Mouse (Mus musculus): ENCODE results near the gene Rnf214. TPM values are rescaled to one million over a fixed set of nuclear protein-coding genes. Genes with fewer than 3 reads are reported as not detected.
A peak's percentile ranks its signal among the peaks of the same experiment; 100 is the strongest.

Gene Rnf214
- polyA plus RNA-seq, 1 experiment, result 0.96 TPM

GRCm38 (mm10) chr9:45833461-45833860 is 73.2 kb downstream of the Rnf214 start:
- H3K27me3 ChIP-seq (ENCODE audit: control insufficient read depth), result peaks cover 10% of the 10 kb centered on the region

GRCm38 (mm10) chr9:45832898-45833297 is 73.8 kb downstream of the Rnf214 start:
- H3K4me3 ChIP-seq (replicated peaks), result no peak overlapping the region
- H3K4me1 ChIP-seq (ENCODE audit: control insufficient read depth), result peaks cover 12% of the 10 kb centered on the region
- peaks cover 4% of the 10 kb centered on the region for H3K27me3 ChIP-seq (ENCODE audit: control insufficient read depth)
- H3K36me3 ChIP-seq (ENCODE audit: control insufficient read depth), result no peaks in the 10 kb centered on the region
- peaks cover 6% of the 10 kb centered on the region for H3K9me3 ChIP-seq (ENCODE audit: control insufficient read depth, low read length)
- no peak for TF ChIP-seq TAL1 (IDR thresholded peaks at IDR 0.05; ENCODE audit: low read length)
- TF ChIP-seq GATA1 (IDR thresholded peaks at IDR 0.05; ENCODE audit: low read length), result no peak

More at GRCm38 (mm10) chr9:45833461-45833860, 73.2 kb downstream of the Rnf214 start:
- no peaks in the 10 kb centered on the region for H3K36me3 ChIP-seq (ENCODE audit: control insufficient read depth)
- peaks cover 6% of the 10 kb centered on the region for H3K9me3 ChIP-seq (ENCODE audit: control insufficient read depth, low read length)
- peaks cover 7% of the 10 kb centered on the region for H3K4me1 ChIP-seq (ENCODE audit: control insufficient read depth)
- TF ChIP-seq GATA1 (IDR thresholded peaks at IDR 0.05; ENCODE audit: low read length), result no peak
- no peak for TF ChIP-seq TAL1 (IDR thresholded peaks at IDR 0.05; ENCODE audit: low read length)
- no peak overlapping the region for H3K4me3 ChIP-seq (replicated peaks)

DNA sequence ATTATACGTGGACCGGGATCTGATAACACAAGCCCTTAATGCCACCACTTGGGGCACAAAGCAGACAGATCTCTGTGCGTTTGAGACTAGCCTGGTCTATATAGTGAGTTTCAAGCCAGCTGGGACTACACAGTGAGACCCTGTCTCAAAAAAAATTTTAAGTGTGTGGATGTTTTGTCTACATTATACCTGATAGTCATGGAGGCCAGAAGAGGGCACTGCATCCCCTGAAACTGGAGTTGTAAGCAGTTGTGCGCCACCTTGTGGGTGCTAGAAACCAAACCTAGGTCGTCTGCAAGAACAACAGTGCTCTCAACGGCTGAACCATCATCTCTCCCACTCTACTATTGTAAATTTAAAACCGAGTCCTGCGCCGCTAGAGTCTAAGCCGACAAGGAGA is 77.6 kb downstream of the Rnf214 start:
- Histone ChIP-seq H3K9me3 (ENCODE audit: control insufficient read depth, low read length) (peaks cover 6% of the 10 kb centered on the region), H3K4me3 (replicated peaks) (peak overlapping the region; percentile 81)

DNA sequence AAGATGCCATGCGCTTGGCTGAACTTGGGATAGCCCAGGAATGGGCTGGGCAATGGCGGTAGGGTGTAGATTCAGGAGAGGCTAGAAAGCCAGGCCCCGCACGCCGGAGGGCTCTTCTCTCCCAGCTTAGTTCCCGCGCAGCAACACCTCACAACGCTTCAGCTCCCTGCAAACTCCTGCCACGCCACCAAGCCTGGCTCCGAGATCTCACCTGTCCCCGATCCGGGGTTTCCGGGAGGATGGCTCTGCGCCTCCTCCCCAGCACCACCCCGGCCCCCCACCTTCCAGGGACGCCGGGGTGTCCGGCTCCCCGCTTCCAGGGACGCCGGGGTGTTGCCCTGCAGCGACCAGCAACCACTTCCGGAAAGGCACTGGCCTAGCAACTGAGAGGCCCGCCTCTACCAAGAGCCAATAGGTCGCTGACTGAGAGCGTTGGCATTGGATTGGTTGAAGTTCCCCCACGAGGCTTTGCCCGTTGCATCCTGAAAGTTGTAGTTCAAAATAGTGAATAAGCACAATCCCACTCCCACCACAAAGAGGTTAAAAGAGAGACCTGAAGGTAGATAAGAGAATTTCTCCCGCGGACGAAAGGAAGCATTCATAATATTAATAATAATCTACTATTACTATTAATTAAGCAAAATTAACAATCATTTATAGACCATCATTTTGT is 78.3 kb downstream of the Rnf214 start, which contains the start of gene Cep164:
Gene Cep164 (minus strand): TSS at position 401 of the 673 bp plus-strand sequence.
- Histone ChIP-seq H3K9me3 (ENCODE audit: control insufficient read depth, low read length) (peaks cover 6% of the 10 kb centered on the region), H3K27me3 (ENCODE audit: control insufficient read depth) (no peaks in the 10 kb centered on the region), H3K4me1 (ENCODE audit: control insufficient read depth) (peaks cover 20% of the 10 kb centered on the region), H3K4me3 (replicated peaks) (peak within 1 kb of the TSS; percentile 81), H3K36me3 (ENCODE audit: control insufficient read depth) (no peaks in the 10 kb centered on the region)
- TF ChIP-seq TAL1 (IDR thresholded peaks at IDR 0.05; ENCODE audit: low read length), result no peak
- no peak for TF ChIP-seq GATA1 (IDR thresholded peaks at IDR 0.05; ENCODE audit: low read length)

More for the DNA sequence above, 77.6 kb downstream of the Rnf214 start:
- no peak; the same call in 1 of the 2 replicates for TF ChIP-seq GATA1 (IDR thresholded peaks at IDR 0.05; ENCODE audit: low read length)
- TF ChIP-seq TAL1 (IDR thresholded peaks at IDR 0.05; ENCODE audit: low read length), result no peak
- peaks cover 20% of the 10 kb centered on the region for H3K4me1 ChIP-seq (ENCODE audit: control insufficient read depth)
- H3K27me3 ChIP-seq (ENCODE audit: control insufficient read depth), result no peaks in the 10 kb centered on the region
- H3K36me3 ChIP-seq (ENCODE audit: control insufficient read depth), result no peaks in the 10 kb centered on the region

DNA sequence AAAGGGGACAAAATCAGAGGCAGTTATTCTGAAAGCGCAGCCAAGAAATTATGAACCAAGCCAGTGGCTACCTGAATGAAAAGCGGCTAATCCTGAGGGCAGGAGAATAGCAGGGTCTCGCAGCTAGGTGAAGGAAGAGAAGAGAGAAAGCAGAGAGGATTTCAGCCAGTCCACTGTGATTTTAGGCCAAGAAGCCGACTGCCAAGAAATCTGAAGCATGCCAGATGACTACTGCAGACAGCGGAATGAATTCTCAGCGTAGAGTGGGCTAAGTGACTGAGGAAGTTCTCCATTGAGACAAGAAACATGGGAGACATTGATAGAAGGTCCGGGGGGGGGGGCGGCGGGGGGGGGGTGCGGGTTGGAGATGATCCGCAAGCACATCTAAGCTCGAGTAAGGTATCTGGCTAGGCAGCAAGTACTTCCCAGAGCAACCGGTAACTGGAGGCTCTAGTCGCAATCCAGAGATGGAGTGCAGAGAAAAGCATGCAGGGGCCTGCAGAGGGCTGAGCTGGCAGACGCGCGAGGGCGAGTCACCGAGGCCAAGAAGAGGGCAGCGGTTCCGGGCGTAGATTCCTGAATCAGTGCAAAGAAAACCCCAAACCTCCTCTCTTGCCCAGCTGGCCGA is 78.9 kb downstream of the Rnf214 start:
- H3K4me1 ChIP-seq (ENCODE audit: control insufficient read depth), result peaks cover 20% of the 10 kb centered on the region
- TF ChIP-seq TAL1 (IDR thresholded peaks at IDR 0.05; ENCODE audit: low read length), result no peak
- no peak for TF ChIP-seq GATA1 (IDR thresholded peaks at IDR 0.05; ENCODE audit: low read length)
- peaks cover 6% of the 10 kb centered on the region for H3K9me3 ChIP-seq (ENCODE audit: control insufficient read depth, low read length)
- H3K4me3 ChIP-seq (replicated peaks), result peak overlapping the region; percentile 81
- no peaks in the 10 kb centered on the region for H3K27me3 ChIP-seq (ENCODE audit: control insufficient read depth)
- H3K36me3 ChIP-seq (ENCODE audit: control insufficient read depth), result peaks cover under 1% of the 10 kb centered on the region

DNA sequence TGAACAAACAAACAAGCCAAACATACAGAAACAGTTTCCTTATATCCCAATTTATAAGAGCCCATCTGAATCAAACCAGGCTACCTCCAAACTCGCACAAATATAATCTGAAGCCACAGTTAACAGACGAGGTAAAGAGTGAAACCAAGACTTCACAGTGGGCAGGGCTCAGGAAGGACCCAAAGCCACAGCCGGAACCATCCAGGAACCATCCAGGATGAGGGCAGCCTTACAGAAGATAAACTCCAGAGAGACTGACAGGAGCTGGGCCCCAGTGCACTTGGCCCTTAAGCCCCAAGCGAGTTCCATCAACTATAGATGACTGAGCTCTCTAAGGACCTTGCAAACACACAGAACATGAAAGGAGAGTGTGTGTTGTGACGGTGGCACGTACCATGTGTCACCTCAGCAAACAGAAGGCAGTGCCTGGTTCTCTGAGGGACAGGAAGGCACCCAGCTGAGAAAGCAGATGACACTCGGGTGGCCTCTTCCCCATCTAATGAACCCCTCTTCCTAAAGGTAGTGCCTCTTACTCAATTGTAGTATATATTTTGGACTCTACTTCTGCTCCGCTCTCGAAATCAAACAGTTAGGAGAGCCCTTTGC is 88.2 kb downstream of the Rnf214 start:
- H3K4me1 ChIP-seq (ENCODE audit: control insufficient read depth), result no peaks in the 10 kb centered on the region; the same call in 1 of the 2 replicates
- no peak overlapping the region for H3K4me3 ChIP-seq (replicated peaks)
- H3K9me3 ChIP-seq (ENCODE audit: control insufficient read depth, low read length), result no peaks in the 10 kb centered on the region
- TF ChIP-seq TAL1 (IDR thresholded peaks at IDR 0.05; ENCODE audit: low read length) (no peak), GATA1 (IDR thresholded peaks at IDR 0.05; ENCODE audit: low read length) (no peak)
- H3K36me3 ChIP-seq (ENCODE audit: control insufficient read depth), result peaks cover 7% of the 10 kb centered on the region
- no peaks in the 10 kb centered on the region for H3K27me3 ChIP-seq (ENCODE audit: control insufficient read depth)

- Histone ChIP-seq H3K9me3 (ENCODE audit: control insufficient read depth, low read length) (no peaks in the 10 kb centered on the region), H3K36me3 (ENCODE audit: control insufficient read depth) (peaks cover 5% of the 10 kb centered on the region), H3K27me3 (ENCODE audit: control insufficient read depth) (no peaks in the 10 kb centered on the region), H3K4me3 (replicated peaks) (no peak overlapping the region), H3K4me1 (ENCODE audit: control insufficient read depth) (no peaks in the 10 kb centered on the region; the same call in none of the 2 replicates)
- TF ChIP-seq GATA1 (IDR thresholded peaks at IDR 0.05; ENCODE audit: low read length) (no peak), TAL1 (IDR thresholded peaks at IDR 0.05; ENCODE audit: low read length) (no peak)
These were observed 91.2 kb downstream of the Rnf214 start for GRCm38 (mm10) chr9:45815525-45815924.

DNA sequence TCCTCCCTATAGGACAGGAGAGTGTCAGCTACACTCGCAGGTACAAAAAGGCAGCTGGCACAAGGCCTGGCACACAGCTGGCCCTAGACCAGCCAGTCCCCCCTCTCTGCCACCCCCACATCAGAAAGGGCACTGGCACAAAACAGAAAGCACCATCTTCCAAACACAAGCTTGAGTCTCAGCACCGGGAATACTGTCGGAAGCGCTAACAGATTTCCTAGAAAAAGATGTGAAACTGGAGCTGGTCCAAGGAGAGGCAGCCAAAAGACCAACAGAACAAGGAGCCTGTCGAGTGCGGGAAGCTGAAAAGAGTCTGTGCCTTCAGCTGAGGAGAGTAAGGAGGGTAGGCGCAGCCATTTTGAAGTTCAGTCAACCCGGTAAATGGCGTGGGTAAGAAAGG is 91.6 kb downstream of the Rnf214 start:
- Histone ChIP-seq H3K9me3 (ENCODE audit: control insufficient read depth, low read length) (no peaks in the 10 kb centered on the region), H3K36me3 (ENCODE audit: control insufficient read depth) (peaks cover 5% of the 10 kb centered on the region), H3K4me1 (ENCODE audit: control insufficient read depth) (no peaks in the 10 kb centered on the region; the same call in none of the 2 replicates), H3K4me3 (replicated peaks) (no peak overlapping the region), H3K27me3 (ENCODE audit: control insufficient read depth) (no peaks in the 10 kb centered on the region)
- TF ChIP-seq TAL1 (IDR thresholded peaks at IDR 0.05; ENCODE audit: low read length) (no peak), GATA1 (IDR thresholded peaks at IDR 0.05; ENCODE audit: low read length) (no peak)

Other genes starting within 250 kb of the Rnf214 start
- gene Cep164, start 78.2 kb downstream of the Rnf214 start, polyA plus RNA-seq (2012), result 2.7 and 3.3 TPM in 2 replicates
- gene Bace1, start 68.3 kb downstream of the Rnf214 start, polyA plus RNA-seq (2012), result 0.01 and 0.02 TPM in 2 replicates
- 0.58 and 0.82 TPM in 2 replicates for gene Pcsk7, start 414 bp downstream of the Rnf214 start, polyA plus RNA-seq (2012)
- gene Tagln, start 29.1 kb upstream of the Rnf214 start, polyA plus RNA-seq (2012), result not detected in 2 replicates
- gene Sidt2, start 48.3 kb upstream of the Rnf214 start, polyA plus RNA-seq (2012), result 2.4 and 2.6 TPM in 2 replicates
- gene Pafah1b2, start 105.8 kb upstream of the Rnf214 start, polyA plus RNA-seq (2012), result 8.5 and 11.0 TPM in 2 replicates
- gene Sik3, start 105.9 kb upstream of the Rnf214 start, polyA plus RNA-seq (2012), result 0.13 and 0.25 TPM in 2 replicates